Comparison of ENCODE assay signal across 26 mouse cellular contexts in the genomic region with DNA sequence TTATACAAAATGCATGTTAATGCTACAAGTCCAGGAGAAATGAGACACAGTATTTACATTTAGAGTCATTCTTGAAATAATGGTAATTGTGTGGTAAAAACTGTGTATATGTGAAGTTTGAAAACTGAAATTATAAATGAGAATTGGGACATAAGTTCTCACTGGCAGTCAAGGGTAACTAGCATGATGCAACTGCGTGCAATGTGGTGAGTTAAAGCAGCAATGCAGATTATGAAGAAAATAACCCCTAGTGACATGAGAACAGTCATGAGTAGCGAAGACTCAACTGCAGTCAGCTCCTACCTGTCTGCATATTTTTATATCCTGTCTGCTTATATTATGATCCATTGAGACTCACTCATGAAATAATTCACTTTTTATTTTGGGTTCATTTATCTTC.
"Had no signal": no experiment of that assay in that cellular context is flagged by ENCODE, and none has a peak within 500 bp of the region (broad histone marks: within the 10 kb centered on the region; RNA-seq: fewer than 3 reads in every experiment).

No protein-coding gene starts in this region.

- H3K27ac ChIP-seq: gastrocnemius, adult 2 months; heart, embryonic 10.5 days; hindbrain, embryonic 10.5 days; hindbrain, embryonic 12.5 days; hindbrain, embryonic 14.5 days; intestine, embryonic 15.5 days; limb, embryonic 13.5 days; limb, embryonic 15.5 days; liver, embryonic 12.5 days; liver, embryonic 14.5 days had no signal

- H3K4me3 ChIP-seq: gastrocnemius, adult 2 months; heart, embryonic 10.5 days; heart, embryonic 12.5 days; hindbrain, embryonic 10.5 days; hindbrain, embryonic 12.5 days; intestine, embryonic 15.5 days; limb, embryonic 13.5 days; limb, embryonic 15.5 days; liver, embryonic 12.5 days had no signal

- H3K4me1 ChIP-seq: heart, embryonic 10.5 days; heart, embryonic 12.5 days; hindbrain, embryonic 10.5 days; hindbrain, embryonic 12.5 days; intestine, embryonic 15.5 days; limb, embryonic 13.5 days; limb, embryonic 15.5 days; liver, embryonic 12.5 days had no signal

- H3K9ac ChIP-seq: heart, embryonic 12.5 days; hindbrain, embryonic 12.5 days; hindbrain, embryonic 14.5 days; intestine, embryonic 15.5 days; limb, embryonic 13.5 days; limb, embryonic 15.5 days; liver, embryonic 12.5 days; liver, embryonic 14.5 days had no signal

- DNase-seq: gastrocnemius, adult 2 months; gastrocnemius, postnatal 10 days; gastrocnemius, postnatal 25 days; heart, adult 18-20 months; heart, postnatal 10 days; heart, postnatal 4 days; kidney, adult 18-20 months; kidney, adult 8-10 months; kidney, postnatal 10 days; kidney, postnatal 25 days; layer of hippocampus, adult 9-11 months; layer of hippocampus, postnatal 36 days; left cerebral cortex, postnatal 4 days had no signal

- H3K4me2 ChIP-seq: heart, embryonic 12.5 days; hindbrain, embryonic 12.5 days; hindbrain, embryonic 14.5 days; intestine, embryonic 15.5 days; limb, embryonic 13.5 days; limb, embryonic 15.5 days; liver, embryonic 12.5 days had no signal

- H3K36me3 ChIP-seq: heart, embryonic 10.5 days; heart, embryonic 12.5 days; hindbrain, embryonic 10.5 days; hindbrain, embryonic 12.5 days; intestine, embryonic 15.5 days; limb, embryonic 13.5 days; limb, embryonic 15.5 days; liver, embryonic 12.5 days had no signal

- H3K9me3 ChIP-seq: heart, embryonic 10.5 days; heart, embryonic 12.5 days; hindbrain, embryonic 10.5 days; hindbrain, embryonic 12.5 days; intestine, embryonic 15.5 days; limb, embryonic 13.5 days; limb, embryonic 15.5 days; liver, embryonic 12.5 days had no signal

- H3K27me3 ChIP-seq: heart, embryonic 12.5 days; hindbrain, embryonic 12.5 days; intestine, embryonic 15.5 days; limb, embryonic 13.5 days; limb, embryonic 15.5 days; liver, embryonic 12.5 days had no signal

- ATAC-seq: hindbrain, embryonic 16.5 days; inflammation-experienced regulatory T-cells, adult 6 months; intestine, embryonic 15.5 days; intestine, postnatal 0 days; liver, embryonic 12.5 days had no signal
